Mouse (Mus musculus): ENCODE results near the gene Ankrd13b.

Gene Ankrd13b

GRCm38 (mm10) chr11:77508068-77509021 is 18.9 kb upstream of the Ankrd13b start:
- peak; percentile 90 for DNase-seq

GRCm38 (mm10) chr11:77507426-77507825 is 17.9 kb upstream of the Ankrd13b start:
- DNase-seq: no peak

- peak; percentile 17 for DNase-seq
These were observed 17.5 kb upstream of the Ankrd13b start for GRCm38 (mm10) chr11:77506941-77507340.

- peak; percentile 85 for DNase-seq
These were observed 16.8 kb upstream of the Ankrd13b start for GRCm38 (mm10) chr11:77506273-77506672.

- peak; percentile 36 for DNase-seq
These were observed 16.0 kb upstream of the Ankrd13b start for GRCm38 (mm10) chr11:77505291-77505980.

GRCm38 (mm10) chr11:77504377-77504776 is 14.9 kb upstream of the Ankrd13b start:
- DNase-seq: no peak

- DNase-seq: peak; percentile 18
These were observed 14.0 kb upstream of the Ankrd13b start for GRCm38 (mm10) chr11:77503511-77503910.

- DNase-seq: peak; percentile 15
These were observed 13.0 kb upstream of the Ankrd13b start for GRCm38 (mm10) chr11:77502481-77502880.

GRCm38 (mm10) chr11:77501971-77502370 is 12.5 kb upstream of the Ankrd13b start:
- DNase-seq: peak; percentile 15

- DNase-seq: peak; percentile 82
These were observed 11.9 kb upstream of the Ankrd13b start for GRCm38 (mm10) chr11:77501392-77501791.

GRCm38 (mm10) chr11:77500361-77501325 is 11.2 kb upstream of the Ankrd13b start:
- peak; percentile 25 for DNase-seq

- no peak for DNase-seq
These were observed 9.9 kb upstream of the Ankrd13b start for GRCm38 (mm10) chr11:77499354-77499753.

GRCm38 (mm10) chr11:77498261-77499139 is 9.0 kb upstream of the Ankrd13b start:
- DNase-seq: peak; percentile 21

GRCm38 (mm10) chr11:77497851-77498250 is 8.4 kb upstream of the Ankrd13b start:
- peak; percentile 30 for DNase-seq

GRCm38 (mm10) chr11:77497341-77497756 is 7.9 kb upstream of the Ankrd13b start:
- DNase-seq: peak; percentile 82

- peak; percentile 20 for DNase-seq
These were observed 6.0 kb upstream of the Ankrd13b start for GRCm38 (mm10) chr11:77495507-77495906.

- DNase-seq: no peak
These were observed 5.3 kb upstream of the Ankrd13b start for GRCm38 (mm10) chr11:77494782-77495181.

- DNase-seq: no peak
These were observed 4.8 kb upstream of the Ankrd13b start for GRCm38 (mm10) chr11:77494344-77494676.

- peak; percentile 58 for DNase-seq
These were observed 4.2 kb upstream of the Ankrd13b start, which contains the start of gene Git1 for GRCm38 (mm10) chr11:77493512-77494343. TSS of gene Git1 (plus strand) at chr11:77493562.

- peak; percentile 95 for DNase-seq
These were observed 3.4 kb upstream of the Ankrd13b start for GRCm38 (mm10) chr11:77492911-77493332.
